Mouse (Mus musculus) central nervous system, embryonic 11.5 days (tissue): ENCODE results near the gene Ccdc103. TPM values are rescaled to one million over a fixed set of nuclear protein-coding genes. Genes with fewer than 3 reads are reported as not detected.

Experiments used
- polyA plus RNA-seq: library from polyadenylated mRNA; depleted of rRNA; stranded (reverse); fragments of >200 nt; gene quantifications from 2 replicates; pipeline ENCODE4 v1.2.3, GENCODE M21; 2012; rRNA removed

Gene Ccdc103
- polyA plus RNA-seq: 1.1 and 1.8 TPM in 2 replicates

DNA sequence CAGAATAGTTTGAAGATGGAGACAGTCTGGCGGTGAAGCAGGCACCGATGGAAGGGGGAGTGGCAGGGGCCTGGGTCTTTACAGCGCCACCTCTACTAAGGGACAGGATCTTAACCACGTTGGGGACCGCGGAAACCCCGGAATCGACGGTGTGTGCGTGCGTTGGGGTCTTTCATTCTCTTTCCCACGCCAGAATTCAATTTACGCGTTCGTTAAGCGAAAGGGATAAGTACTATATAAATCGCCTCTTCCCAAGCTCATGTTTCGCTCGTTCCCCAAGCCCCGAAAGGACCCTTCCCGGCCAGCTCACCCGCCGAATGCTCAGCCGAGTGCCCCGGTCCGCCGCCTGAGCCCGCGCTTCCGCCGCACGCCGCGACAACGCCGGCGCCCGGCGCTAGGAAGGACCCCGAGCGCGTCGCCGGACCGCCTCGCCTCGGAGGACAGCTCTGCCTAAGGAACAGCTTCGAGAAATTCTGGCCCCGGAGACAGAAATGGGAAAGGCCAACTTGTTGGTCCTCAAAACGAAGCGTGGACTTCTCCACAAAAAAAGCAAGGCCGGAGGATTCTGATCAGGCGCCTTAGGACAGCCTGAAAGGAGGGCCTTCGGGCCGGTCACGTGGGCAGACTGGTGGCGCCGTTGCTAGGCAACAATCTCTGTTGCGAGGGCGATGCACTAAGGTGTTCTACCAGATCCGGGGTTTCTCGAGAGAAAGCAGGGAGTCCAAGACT, at the start of gene Ccdc103, which contains the start of gene Eftud2:
TSS of gene Ccdc103 (plus strand) at position 620 of the 729 bp plus-strand sequence.
TSS of gene Eftud2 (minus strand) at position 401 of the 729 bp plus-strand sequence.

DNA sequence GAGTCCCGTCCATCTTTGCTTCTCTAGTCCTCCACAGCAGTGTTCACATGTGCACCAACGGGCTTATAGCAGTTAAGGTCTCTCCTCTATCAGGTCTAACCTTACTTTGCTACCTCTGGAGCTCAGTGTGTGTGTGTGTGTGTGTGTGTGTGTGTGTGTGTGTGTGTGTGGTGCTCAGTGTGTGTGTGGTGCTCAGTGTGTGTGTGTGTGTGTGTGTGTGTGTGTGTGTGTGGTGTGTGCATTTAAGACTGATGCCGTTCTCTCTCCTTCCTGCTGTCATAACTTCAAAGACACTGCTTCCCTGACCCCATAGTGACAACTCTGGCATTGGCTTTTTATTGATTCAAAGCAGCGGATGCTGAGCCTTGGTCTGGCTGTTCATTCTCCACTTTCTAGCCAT, 45.5 kb upstream of the Ccdc103 start, which contains the start of gene Higd1b:
TSS of gene Higd1b (plus strand) at position 301 of the 400 bp plus-strand sequence.

DNA sequence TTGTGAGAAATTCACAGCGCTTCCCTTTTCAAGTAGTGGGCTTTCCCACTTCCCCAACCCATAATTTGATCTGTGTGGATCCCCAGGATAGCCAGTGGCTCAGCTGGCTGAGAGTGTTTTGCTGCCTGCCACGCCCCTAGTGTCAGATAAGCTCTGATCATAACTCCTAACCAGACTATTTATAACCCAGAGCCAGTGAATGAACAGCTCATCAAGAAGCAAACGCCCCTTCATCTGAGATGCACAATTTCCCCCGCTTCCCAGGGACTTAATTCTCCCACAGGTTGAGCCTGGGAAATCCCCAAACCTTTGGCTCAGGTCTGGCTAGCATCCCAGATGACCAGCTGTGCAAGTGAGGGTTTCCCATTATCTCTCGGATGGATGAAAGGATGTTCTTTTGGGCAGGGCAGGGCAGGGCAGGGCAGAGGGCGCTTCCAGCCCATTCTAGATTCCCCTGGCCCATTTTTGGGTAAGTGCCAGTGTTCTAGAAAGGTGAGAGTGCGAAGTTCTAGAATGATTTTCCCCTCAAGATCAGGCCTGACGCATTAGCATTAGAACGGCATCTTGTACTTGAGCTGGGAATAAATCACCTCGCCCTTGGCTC, 3.7 kb downstream of the Ccdc103 start, which contains the start of gene Fam187a:
TSS of gene Fam187a (plus strand) at position 554 of the 604 bp plus-strand sequence.

DNA sequence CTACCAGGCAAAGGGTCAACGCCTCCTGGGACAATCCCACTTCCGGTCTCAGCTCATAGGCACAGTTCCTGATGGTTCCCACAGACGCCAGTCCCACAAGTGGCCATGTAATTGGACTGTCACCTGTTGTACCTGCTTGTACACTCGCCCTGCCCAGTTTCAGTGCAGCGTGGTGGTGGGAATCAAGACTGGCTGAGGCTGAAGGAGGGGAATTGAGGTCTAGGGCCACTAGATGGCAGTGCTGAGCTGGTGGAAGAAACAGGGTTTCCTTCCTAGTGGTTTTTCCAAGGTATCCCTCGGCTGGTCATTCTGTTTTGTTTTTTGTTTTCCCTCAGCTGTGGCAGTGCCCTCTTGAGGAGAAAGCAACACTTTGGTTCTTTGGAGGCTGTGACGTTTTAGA, 19.8 kb downstream of the Ccdc103 start, which contains the start of gene Gfap:
TSS of gene Gfap (minus strand) at position 150 of the 400 bp plus-strand sequence.

DNA sequence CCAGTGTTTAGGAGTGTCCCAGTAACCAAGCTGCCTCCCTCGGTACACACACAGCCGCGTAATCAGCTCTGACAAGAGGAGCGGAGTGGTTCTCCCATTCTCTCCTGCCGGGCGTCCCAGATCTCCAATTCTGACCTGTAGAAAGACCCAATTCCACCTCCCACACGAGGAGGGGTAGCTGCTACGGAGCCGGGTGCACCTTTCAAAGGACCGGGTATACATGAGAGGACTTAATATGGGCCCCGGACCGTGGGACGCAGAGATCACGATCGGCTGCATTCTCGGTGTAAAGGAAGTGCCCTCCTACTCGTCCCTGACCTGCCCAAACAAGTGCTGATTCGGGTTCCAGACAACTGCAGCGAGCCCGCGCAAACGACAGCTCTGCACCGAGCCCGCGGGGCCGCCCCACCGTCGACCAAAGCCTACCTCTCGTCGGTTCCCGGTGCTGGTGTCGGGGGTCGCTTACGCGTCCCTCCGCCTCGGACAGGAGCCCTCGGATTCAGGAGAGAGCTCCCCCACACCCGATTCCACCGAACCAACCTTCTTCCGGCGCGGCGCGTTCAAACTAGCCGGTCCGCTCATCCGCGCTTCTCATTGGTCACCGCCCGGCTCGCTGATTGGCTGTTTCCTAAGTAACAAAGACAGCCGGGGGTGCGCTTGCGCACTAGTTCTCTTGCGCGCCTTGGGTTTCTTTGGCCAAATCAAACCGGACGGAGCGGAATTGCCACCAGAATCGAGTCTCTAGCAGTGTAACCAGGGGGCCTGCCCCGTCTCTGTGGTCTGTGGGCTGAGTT, 43.8 kb downstream of the Ccdc103 start, which contains the start of gene Kif18b:
TSS of gene Kif18b (minus strand) at position 568 of the 794 bp plus-strand sequence.

Other genes with a start within 250 kb of the Ccdc103 start
- 0.22 and 0.56 TPM in 2 replicates for gene Meioc, start 217.5 kb upstream of the Ccdc103 start, polyA plus RNA-seq
- 33.8 and 39.1 TPM in 2 replicates for gene Ccdc43, start 183.4 kb upstream of the Ccdc103 start, polyA plus RNA-seq
- gene Adam11, start 119.8 kb upstream of the Ccdc103 start, polyA plus RNA-seq: 20.9 and 31.1 TPM in 2 replicates
- gene Gjc1, start 61.5 kb upstream of the Ccdc103 start, polyA plus RNA-seq: 116 and 119 TPM in 2 replicates
- not detected in 2 replicates for gene Higd1b, start 45.4 kb upstream of the Ccdc103 start, polyA plus RNA-seq
- 127 and 232 TPM in 2 replicates for gene Eftud2, start 219 bp upstream of the Ccdc103 start, polyA plus RNA-seq
- 0.05 TPM in 1 of 2 replicates, not detected in the other for gene Fam187a, start 4.0 kb downstream of the Ccdc103 start, polyA plus RNA-seq
- 0.40 and 0.55 TPM in 2 replicates for gene Gfap, start 19.7 kb downstream of the Ccdc103 start, polyA plus RNA-seq
- gene Kif18b, start 43.9 kb downstream of the Ccdc103 start, polyA plus RNA-seq: 23.2 and 28.6 TPM in 2 replicates
- gene C1ql1, start 65.5 kb downstream of the Ccdc103 start, polyA plus RNA-seq: 9.9 and 11.7 TPM in 2 replicates
- gene Nmt1, start 147.0 kb downstream of the Ccdc103 start, polyA plus RNA-seq: 35.3 and 49.5 TPM in 2 replicates
- 161 and 243 TPM in 2 replicates for gene Dcakd, start 147.1 kb downstream of the Ccdc103 start, polyA plus RNA-seq
- 2.2 and 2.3 TPM in 2 replicates for gene Plcd3, start 220.5 kb downstream of the Ccdc103 start, polyA plus RNA-seq
- gene Acbd4, start 220.5 kb downstream of the Ccdc103 start, polyA plus RNA-seq: 5.4 and 15.2 TPM in 2 replicates
- 15.4 and 25.5 TPM in 2 replicates for gene Hexim1, start 235.0 kb downstream of the Ccdc103 start, polyA plus RNA-seq